Mouse (Mus musculus) hindbrain, embryonic 12.5 days (tissue): ENCODE measurements at regions not wholly inside any gene's neighbourhood (a gene's known extent, or its start where the extent isn't known, plus 50 kb on each side); places are given as distances from the start of the nearest gene placed in this dataset.

Experiments used
- ATAC-seq: fragments of 200-750 bp; cut with Nextera tagmentation; 2 replicates; pipeline ENCODE4 v1.8.0; 2017; ENCODE audit warnings: moderate TSS enrichment; ENCODE audit not compliant: low FRiP score
- H3K27ac ChIP-seq: fragments of 300-500 bp; sonication (generic); 2 replicates; pipeline ENCODE4 v1.5.1; 2016; ENCODE audit warnings: mild to moderate bottlenecking
- H3K27me3 ChIP-seq: fragments of 300-500 bp; sonication (generic); 2 replicates; pipeline ENCODE4 v1.6.1; 2016; ENCODE audit warnings: mild to moderate bottlenecking
- H3K36me3 ChIP-seq: fragments of 300-500 bp; sonication (generic); 2 replicates; pipeline ENCODE4 v1.6.1; 2016; ENCODE audit warnings: mild to moderate bottlenecking
- H3K4me1 ChIP-seq: fragments of 300-500 bp; sonication (generic); 2 replicates; pipeline ENCODE4 v1.6.1; 2016
- H3K4me2 ChIP-seq: fragments of 300-500 bp; sonication (generic); replicated peaks from 2 replicates; pipeline ENCODE4 v1.6.1; 2016; ENCODE audit warnings: mild to moderate bottlenecking
- H3K4me3 ChIP-seq: fragments of 300-500 bp; sonication (generic); 2 replicates; pipeline ENCODE4 v1.5.1; 2016; ENCODE audit warnings: mild to moderate bottlenecking
- H3K9ac ChIP-seq: fragments of 300-500 bp; sonication (generic); 2 replicates; pipeline ENCODE4 v1.6.1; 2016; ENCODE audit warnings: mild to moderate bottlenecking, moderate library complexity
- H3K9me3 ChIP-seq: fragments of 300-500 bp; sonication (generic); replicated peaks from 2 replicates; pipeline ENCODE4 v1.6.1; 2016; ENCODE audit warnings: mild to moderate bottlenecking
- WGBS: fragments of 180-500 bp; shearing (Covaris S2); methylation state at CpG from one replicate; pipeline ENCODE4 v1.1.7; 2016; 5-methylcytosine and 5-hydroxymethylcytosine counted together

DNA sequence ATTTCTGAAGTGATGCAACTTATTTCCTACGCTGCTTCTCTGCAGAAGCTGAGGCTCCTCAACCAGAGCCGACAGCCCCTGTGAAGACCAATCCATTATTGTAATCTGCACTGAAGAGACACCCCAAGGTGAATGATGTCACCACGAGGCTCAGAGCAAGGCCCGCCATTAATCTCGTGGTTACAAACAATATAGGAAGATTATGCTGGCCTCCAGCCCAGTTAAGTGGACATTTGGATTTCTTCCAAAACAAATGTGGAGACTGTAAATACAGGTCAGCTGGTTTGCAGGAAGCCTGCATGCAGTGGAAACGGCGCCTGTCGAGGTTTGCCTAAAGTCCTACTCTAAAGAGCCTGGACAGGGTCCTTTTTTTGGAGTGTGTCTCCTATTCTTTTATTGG lies 390.6 kb upstream of the Zmiz1 start:
- H3K9ac ChIP-seq: no peak overlapping the region
- 0 out of 2 replicates have a peak, but pooled peaks have one; percentile 29 for ATAC-seq
- H3K27me3 ChIP-seq: peaks cover 2% of the 10 kb centered on the region; the same call in 1 of the 2 replicates
- H3K4me1 ChIP-seq: peaks cover 44% of the 10 kb centered on the region
- H3K36me3 ChIP-seq: no peaks in the 10 kb centered on the region
- no peak overlapping the region for H3K4me2 ChIP-seq
- WGBS: 46% methylated on average over 8 of the region's 8 CpGs
- H3K27ac ChIP-seq: 0 out of 2 replicates have a peak overlapping the region, but pooled peaks have one; percentile 26
- no peak overlapping the region for H3K4me3 ChIP-seq
- no peaks in the 10 kb centered on the region for H3K9me3 ChIP-seq

DNA sequence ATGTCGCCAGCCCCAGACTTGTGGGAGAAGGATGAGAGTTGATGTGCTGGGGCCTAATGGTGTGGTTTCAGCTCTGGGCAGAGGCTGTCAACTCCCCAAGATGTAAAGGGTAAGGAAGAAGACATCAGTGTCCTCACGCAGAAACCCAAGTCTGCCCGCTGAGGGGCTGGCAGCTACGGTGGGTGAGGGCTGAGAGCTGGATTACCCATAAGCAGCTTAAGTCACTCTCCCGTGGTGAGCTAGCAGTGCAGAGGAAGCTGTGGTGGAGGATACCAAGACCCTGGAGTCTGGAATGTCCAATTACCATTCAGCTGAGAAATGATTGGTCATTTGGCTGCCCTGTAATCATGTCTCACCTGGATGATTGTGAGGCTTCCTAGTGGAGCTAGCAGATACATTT lies 385.8 kb upstream of the Zmiz1 start:
- Histone ChIP-seq H3K4me2 (no peak overlapping the region), H3K9me3 (no peaks in the 10 kb centered on the region), H3K27me3 (no peaks in the 10 kb centered on the region), H3K4me1 (peaks cover 13% of the 10 kb centered on the region), H3K36me3 (no peaks in the 10 kb centered on the region), H3K4me3 (no peak overlapping the region), H3K9ac (no peak overlapping the region), H3K27ac (no peak overlapping the region)
- WGBS: 61% methylated on average over 5 of the region's 5 CpGs
- ATAC-seq: no peak

DNA sequence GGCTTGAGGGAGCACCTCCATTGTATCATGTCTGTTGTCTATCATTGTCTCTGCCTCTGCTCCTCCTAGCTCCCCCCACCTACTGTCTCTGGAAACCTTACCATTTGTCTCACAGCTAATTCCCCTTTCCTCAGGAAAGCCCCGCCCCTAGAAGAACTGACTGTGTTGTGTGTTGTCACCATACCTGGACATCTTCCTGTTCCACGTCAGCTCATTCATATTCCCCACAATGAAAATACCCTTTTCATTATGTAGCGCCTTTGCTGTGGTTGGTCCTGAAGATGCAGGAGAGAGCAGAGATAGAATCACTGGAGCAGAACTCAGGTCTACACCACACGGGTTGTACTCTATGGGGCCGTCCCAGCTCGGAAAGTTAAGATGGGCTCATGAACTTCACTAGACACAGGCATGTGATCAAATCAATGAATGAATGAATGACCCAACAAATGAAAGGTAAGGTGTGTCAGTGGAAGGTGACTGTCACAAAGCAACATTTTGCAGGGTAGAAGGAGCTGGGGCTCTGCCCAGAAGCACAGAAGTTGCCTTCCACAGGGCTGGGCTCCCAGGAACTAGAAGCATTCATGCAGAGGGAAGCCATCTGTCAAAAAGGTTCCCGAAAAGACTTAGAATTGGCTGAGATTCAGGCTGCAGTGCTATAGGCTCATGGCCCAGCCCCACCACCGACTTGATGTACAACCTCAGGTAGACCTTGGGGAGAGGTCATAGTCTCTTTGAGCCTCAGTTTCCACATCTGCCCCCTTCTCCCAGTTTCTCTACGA lies 384.8 kb upstream of the Zmiz1 start:
- 84% methylated on average over 9 of the region's 9 CpGs for WGBS
- Histone ChIP-seq H3K9me3 (no peaks in the 10 kb centered on the region), H3K27ac (no peak overlapping the region), H3K36me3 (no peaks in the 10 kb centered on the region), H3K9ac (no peak overlapping the region), H3K4me1 (peaks cover 9% of the 10 kb centered on the region), H3K4me3 (no peak overlapping the region), H3K27me3 (no peaks in the 10 kb centered on the region), H3K4me2 (no peak overlapping the region)
- no peak for ATAC-seq

DNA sequence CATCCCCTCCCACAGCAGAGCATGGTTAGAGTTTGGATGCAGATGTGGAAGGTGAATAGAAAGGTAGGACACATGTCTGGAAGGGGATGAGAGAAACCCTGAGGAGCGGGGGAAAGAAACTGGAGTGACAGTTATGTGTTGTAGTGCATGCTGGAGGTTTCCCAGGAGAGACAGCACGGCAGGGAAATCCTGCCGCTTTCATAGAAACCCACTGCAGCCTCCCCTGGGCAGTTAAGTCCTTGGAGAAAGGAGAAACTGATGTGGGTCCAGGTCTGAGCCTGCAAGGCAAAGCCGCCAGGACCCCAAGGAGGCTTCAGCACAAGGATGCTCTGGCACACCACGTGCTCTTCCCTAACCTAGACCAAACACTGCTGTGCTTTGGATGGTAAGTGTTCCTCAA lies 384.1 kb upstream of the Zmiz1 start:
- H3K36me3 ChIP-seq: no peaks in the 10 kb centered on the region
- no peaks in the 10 kb centered on the region for H3K9me3 ChIP-seq
- no peak overlapping the region for H3K9ac ChIP-seq
- H3K4me1 ChIP-seq: peaks cover 8% of the 10 kb centered on the region
- no peak overlapping the region for H3K4me2 ChIP-seq
- ATAC-seq: no peak
- 82% methylated on average over 5 of the region's 5 CpGs for WGBS
- H3K4me3 ChIP-seq: no peak overlapping the region
- no peaks in the 10 kb centered on the region for H3K27me3 ChIP-seq
- H3K27ac ChIP-seq: no peak overlapping the region

DNA sequence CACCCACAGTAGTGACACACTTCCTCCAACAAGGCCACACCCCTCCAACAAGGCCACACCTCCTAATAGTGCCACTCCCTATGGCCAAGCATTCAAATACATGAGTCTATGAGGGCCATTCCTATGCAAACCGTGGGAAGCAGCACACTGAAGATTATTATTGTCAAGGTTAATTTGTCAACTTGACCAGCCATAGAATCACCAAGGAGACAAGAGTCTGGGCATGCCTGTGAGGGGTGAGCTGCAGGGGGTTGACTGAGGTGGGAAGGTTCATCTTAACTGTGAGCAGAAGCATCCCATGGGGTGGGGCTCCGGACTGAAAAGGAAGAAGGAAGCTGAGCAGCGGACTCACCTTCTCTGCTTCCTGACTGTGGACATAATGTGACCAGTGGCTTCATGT lies 378.6 kb upstream of the Zmiz1 start:
- Histone ChIP-seq H3K4me3 (no peak overlapping the region), H3K4me1 (no peaks in the 10 kb centered on the region), H3K27me3 (no peaks in the 10 kb centered on the region), H3K27ac (no peak overlapping the region), H3K9me3 (peaks cover 7% of the 10 kb centered on the region), H3K4me2 (no peak overlapping the region), H3K36me3 (no peaks in the 10 kb centered on the region), H3K9ac (no peak overlapping the region)
- 74% methylated on average over 3 of the region's 3 CpGs for WGBS
- ATAC-seq: no peak

DNA sequence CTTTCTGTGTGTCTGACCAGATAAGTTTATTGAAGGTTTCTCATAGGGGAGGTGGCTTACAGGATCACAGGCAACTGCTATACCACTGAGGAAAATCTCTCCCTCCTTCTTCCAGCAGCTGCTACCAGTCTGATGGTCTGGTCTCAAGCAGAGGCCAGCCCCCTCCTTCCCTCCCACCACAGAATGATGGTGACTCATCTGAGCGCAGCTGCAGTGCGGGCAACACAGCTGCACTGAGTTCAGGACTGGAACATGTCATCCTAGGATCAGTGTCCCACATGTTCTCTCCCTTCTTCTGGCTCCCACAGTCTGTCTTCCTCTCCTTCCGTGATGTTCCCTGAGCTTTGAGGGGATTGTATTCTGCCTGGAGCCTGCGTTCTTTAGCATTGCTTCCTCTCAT lies 375.1 kb upstream of the Zmiz1 start:
- WGBS: 84% methylated on average over 4 of the region's 4 CpGs
- Histone ChIP-seq H3K4me2 (no peak overlapping the region), H3K9me3 (peaks cover 7% of the 10 kb centered on the region), H3K36me3 (no peaks in the 10 kb centered on the region), H3K27me3 (no peaks in the 10 kb centered on the region), H3K27ac (no peak overlapping the region), H3K9ac (no peak overlapping the region), H3K4me3 (no peak overlapping the region), H3K4me1 (no peaks in the 10 kb centered on the region)
- ATAC-seq: no peak

DNA sequence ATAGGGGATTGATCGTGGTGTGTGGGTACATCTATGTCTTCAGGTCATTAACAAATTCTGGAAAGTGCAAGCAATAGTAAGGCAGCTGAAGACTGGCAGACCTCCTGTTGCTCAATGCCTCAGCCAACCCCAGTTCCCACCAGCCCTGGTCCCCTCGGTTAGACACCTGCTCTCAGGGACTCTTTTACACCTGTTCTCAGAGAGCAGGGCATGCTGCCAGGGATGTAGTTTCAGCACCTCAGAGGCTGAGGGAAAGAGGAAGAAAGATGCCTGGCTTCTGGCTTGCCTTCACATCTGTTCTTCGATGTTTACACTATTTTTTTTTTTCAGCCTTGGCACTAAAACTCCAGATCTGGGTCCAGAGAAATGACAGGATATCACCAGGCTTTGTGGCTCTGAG lies 362.2 kb upstream of the Zmiz1 start:
- Histone ChIP-seq H3K27ac (no peak overlapping the region), H3K36me3 (no peaks in the 10 kb centered on the region), H3K4me3 (no peak overlapping the region), H3K9me3 (peaks cover 7% of the 10 kb centered on the region), H3K4me1 (no peaks in the 10 kb centered on the region), H3K27me3 (no peaks in the 10 kb centered on the region), H3K4me2 (no peak overlapping the region), H3K9ac (no peak overlapping the region)
- WGBS: 90% methylated on average over 3 of the region's 3 CpGs
- no peak for ATAC-seq

DNA sequence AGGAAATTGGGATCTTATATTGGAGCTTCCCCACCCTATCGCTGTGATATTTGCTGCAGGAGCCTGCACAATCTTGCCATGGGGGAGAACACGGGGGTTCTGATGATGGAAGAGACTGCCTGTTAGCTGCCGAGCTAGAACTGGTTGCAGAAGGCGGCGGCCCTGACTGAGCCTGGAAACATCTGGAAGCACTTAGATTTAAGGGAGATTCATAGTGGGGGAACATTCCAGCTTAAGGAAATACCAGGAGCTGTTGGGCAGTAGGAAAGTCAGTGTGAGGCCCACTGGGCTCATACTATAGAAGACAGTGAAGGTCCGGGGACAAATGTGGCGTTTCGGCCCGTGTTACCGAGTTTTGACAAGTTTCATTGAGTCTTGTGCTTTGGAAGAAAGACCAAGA lies 353.6 kb upstream of the Zmiz1 start:
- Histone ChIP-seq H3K9me3 (no peaks in the 10 kb centered on the region), H3K4me3 (no peak overlapping the region), H3K36me3 (no peaks in the 10 kb centered on the region), H3K27me3 (no peaks in the 10 kb centered on the region), H3K9ac (no peak overlapping the region), H3K4me1 (peaks cover 34% of the 10 kb centered on the region), H3K27ac (no peak overlapping the region; the same call in 1 of the 2 replicates), H3K4me2 (no peak overlapping the region)
- 79% methylated on average over 10 of the region's 10 CpGs for WGBS
- no peak for ATAC-seq

DNA sequence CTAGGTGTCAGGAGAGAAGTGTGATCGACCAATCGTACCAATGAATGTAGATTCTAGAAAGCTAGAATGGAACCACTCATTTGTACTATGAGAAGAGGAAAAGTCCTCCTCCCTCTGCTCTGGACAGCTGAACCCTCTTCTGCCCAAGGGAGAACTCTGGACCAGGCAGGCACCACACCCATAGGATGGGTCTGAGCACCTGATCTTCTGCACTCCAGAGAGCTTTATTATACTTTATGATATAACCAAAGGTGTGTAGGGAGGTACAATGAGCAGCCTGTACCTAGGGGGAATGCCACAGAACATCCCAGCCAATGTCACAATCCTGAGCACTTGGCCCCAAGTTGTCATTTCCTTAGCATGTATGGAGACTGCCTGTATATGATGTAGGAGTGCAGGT lies 352.5 kb upstream of the Zmiz1 start:
- 96% methylated on average over 2 of the region's 2 CpGs for WGBS

DNA sequence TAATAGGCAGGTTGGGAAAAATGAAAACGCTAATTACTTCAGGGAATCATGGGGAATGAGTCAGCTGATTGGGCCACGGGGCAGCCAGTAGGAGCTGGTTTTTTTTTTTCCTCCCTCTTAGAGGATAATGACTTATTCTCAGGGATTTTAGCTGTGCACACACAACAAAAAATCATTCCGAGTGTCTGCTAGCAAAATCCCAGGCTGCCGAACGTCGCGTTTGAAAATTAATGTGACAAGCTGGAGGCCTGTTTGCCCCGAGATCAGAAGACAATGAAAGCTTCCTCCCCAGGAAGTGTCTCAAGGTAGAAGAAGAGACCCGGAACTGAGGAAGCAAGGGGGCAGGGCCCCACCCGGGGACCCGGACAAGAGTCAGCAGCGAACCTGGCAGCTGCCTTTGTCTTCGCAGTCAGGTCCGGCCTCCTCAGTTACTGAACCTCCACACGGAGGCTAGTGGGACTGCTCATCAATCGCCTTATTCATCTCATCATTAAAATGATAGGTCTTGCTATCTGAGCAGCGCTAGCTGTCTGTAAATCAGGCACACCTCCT lies 350.8 kb upstream of the Zmiz1 start:
- Histone ChIP-seq H3K4me3 (no peak overlapping the region), H3K27me3 (no peaks in the 10 kb centered on the region), H3K4me1 (peaks cover 41% of the 10 kb centered on the region), H3K4me2 (peak overlapping the region; percentile 44), H3K36me3 (no peaks in the 10 kb centered on the region), H3K9ac (peak overlapping the region; percentile 65), H3K27ac (peak overlapping the region; percentile 99), H3K9me3 (no peaks in the 10 kb centered on the region)
- peak; percentile 48 for ATAC-seq
- WGBS: 17% methylated on average over 17 of the region's 17 CpGs

More for the DNA sequence above, 352.5 kb upstream of the Zmiz1 start:
- no peak for ATAC-seq
- Histone ChIP-seq H3K4me1 (peaks cover 38% of the 10 kb centered on the region), H3K9me3 (no peaks in the 10 kb centered on the region), H3K4me3 (no peak overlapping the region), H3K9ac (no peak overlapping the region), H3K27ac (no peak overlapping the region), H3K4me2 (no peak overlapping the region), H3K27me3 (no peaks in the 10 kb centered on the region), H3K36me3 (no peaks in the 10 kb centered on the region)

DNA sequence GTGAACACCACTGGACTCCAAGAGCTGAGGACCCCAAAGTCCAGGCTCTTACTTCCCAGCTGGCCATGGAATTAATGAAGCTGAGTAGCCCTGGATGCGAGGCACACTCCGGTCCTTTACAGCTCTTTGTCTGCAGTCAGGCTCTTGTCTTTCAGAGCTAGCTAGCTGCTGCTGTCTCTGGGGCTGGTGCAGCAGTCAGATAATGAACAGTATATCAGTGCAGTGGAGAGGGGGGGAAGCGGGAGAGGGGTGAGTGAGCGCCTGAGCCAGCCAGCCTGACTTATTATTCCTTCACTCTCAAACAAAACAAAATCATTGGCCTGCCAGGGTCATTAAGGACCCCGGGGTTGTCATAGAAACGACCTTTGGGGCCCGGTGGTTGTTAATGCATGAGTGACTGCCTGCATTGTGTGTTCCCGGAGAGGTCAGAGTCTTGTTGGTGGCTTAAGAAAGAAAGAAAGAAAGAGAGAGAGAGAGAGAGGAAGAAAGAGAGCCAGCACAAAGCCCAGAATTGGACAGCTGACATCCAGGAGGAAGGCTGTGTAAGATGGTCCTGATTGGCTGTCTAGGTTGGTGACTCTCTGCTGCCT lies 350.2 kb upstream of the Zmiz1 start:
- Histone ChIP-seq H3K4me1 (peaks cover 43% of the 10 kb centered on the region), H3K27me3 (no peaks in the 10 kb centered on the region), H3K4me3 (no peak overlapping the region), H3K36me3 (no peaks in the 10 kb centered on the region), H3K4me2 (peak overlapping the region; percentile 44), H3K9ac (peak overlapping the region; percentile 65), H3K9me3 (no peaks in the 10 kb centered on the region), H3K27ac (peak overlapping the region; percentile 99)
- ATAC-seq: peak; percentile 97
- 3% methylated on average over 8 of the region's 8 CpGs for WGBS

DNA sequence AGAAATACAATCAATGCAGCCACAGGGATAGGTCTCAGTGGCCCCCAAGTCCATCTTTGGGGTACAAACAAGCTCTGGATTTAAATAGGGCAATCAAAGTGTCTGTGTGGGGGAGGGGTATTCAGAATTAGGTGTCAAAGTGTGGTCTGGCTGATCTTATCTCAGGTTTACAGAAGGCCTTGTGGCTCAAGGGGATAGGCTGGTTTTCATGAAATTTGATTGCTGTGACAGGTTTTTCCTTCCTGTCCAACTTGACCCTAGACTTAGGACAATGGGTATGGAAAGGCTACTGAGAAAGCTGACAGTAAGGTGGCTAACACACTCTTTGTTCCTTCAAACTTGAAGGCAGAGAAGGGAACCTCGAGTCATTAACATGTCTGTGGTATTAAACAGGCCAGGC lies 349.3 kb upstream of the Zmiz1 start:
- no peak overlapping the region for H3K4me3 ChIP-seq
- no peaks in the 10 kb centered on the region for H3K27me3 ChIP-seq
- H3K36me3 ChIP-seq: no peaks in the 10 kb centered on the region
- no peak overlapping the region for H3K4me2 ChIP-seq
- H3K27ac ChIP-seq: peak overlapping the region; percentile 99
- ATAC-seq: no peak
- 63% methylated on average over 1 of the region's 1 CpGs for WGBS
- H3K9ac ChIP-seq: no peak overlapping the region
- H3K4me1 ChIP-seq: peaks cover 46% of the 10 kb centered on the region
- H3K9me3 ChIP-seq: no peaks in the 10 kb centered on the region

DNA sequence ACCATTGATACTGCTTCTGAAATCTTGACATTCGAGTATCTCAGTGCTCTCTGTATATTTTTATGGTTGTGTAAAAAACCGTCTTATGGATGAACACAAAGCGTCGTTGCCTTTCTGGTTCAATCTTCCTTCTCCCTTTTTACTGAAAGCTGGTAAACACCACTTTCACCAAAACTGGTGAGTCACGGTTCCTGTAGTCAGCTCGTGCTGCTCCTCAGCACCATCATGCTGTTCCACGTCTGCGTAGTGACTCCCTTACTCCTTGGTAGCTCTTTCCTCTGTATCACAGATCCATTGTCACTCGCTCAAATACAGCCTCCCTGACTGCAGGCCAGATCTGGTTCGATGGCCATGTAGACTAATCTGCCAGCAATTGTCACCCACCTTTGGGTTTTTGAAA lies 346.2 kb upstream of the Zmiz1 start:
- Histone ChIP-seq H3K36me3 (no peaks in the 10 kb centered on the region), H3K4me3 (no peak overlapping the region), H3K27ac (no peak overlapping the region), H3K9me3 (no peaks in the 10 kb centered on the region), H3K9ac (no peak overlapping the region), H3K4me1 (peaks cover 43% of the 10 kb centered on the region), H3K4me2 (no peak overlapping the region), H3K27me3 (no peaks in the 10 kb centered on the region)
- WGBS: 86% methylated on average over 10 of the region's 10 CpGs
- ATAC-seq: no peak
